Mouse (Mus musculus) retina, postnatal 1 day (tissue): ENCODE data around the gene Bcl6b.

ENCODE experiments used
- DNase-seq: peaks from one replicate; pipeline ENCODE4 v3.0.0-alpha.2; 2012

Gene Bcl6b

GRCm38 (mm10) chr11:70232546-70232945 is 2.9 kb upstream of the Bcl6b start:
- peak; percentile 89 for DNase-seq

GRCm38 (mm10) chr11:70230239-70230727 is 685 bp upstream of the Bcl6b start:
- peak; percentile 90 for DNase-seq

DNA sequence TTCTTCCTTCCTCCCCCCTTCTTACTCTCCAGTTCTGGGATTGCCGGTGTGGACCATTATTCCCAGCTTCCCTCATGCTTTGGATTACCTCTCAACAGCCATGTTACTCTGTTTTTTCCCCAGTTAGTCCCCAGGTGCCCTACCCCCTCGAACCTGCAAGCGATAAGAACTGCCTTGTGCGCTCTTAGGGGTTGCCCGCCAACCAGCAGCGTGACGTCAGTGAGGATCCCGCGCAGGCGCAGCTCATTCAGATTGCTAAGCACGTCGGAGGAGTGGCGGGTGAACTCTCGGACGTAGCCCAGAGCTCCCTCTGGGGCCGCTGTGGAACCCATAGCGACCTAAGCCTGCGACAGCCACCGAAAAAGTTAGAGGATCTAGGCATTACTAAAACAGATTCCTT is 770 bp downstream of the Bcl6b start:
- peak; percentile 87 for DNase-seq

- no peak for DNase-seq
Measured at GRCm38 (mm10) chr11:70227661-70228245, 1.8 kb downstream of the Bcl6b start.

DNA sequence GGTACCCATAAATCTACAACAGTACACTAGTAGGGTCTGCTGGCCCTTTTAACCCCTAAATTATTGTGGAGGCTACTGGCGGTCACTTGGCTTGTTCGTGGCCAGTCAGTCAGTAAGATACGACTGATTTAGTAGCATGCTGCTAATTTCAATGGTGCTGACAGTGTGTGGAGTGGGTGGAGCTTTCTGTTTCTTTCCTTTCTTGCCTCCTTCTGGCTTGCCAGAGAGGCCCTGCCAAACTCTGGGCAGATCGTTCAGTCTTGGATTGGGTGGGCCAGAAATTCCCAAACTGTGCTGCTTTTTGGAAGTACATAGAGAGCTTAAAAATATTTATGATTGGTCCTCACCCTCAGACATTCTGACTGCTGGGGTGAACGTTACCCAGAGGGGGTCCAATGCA is 2.5 kb downstream of the Bcl6b start:
- DNase-seq, result no peak

DNA sequence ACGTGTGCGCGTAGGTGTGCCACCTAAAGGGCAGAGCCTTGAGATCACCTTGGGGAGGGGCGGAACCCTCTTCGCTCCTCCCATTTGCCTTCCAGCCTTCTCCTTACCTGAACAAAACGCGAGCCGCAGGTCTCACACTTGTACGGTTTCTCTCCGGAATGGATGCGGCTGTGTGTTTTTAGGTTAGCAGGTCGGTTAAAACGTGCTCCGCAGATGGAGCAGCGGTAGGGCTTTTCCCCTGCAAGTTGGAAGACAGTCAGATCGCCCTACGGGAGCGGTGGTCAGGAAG is 3.1 kb downstream of the Bcl6b start:
- peak; percentile 12 for DNase-seq

DNA sequence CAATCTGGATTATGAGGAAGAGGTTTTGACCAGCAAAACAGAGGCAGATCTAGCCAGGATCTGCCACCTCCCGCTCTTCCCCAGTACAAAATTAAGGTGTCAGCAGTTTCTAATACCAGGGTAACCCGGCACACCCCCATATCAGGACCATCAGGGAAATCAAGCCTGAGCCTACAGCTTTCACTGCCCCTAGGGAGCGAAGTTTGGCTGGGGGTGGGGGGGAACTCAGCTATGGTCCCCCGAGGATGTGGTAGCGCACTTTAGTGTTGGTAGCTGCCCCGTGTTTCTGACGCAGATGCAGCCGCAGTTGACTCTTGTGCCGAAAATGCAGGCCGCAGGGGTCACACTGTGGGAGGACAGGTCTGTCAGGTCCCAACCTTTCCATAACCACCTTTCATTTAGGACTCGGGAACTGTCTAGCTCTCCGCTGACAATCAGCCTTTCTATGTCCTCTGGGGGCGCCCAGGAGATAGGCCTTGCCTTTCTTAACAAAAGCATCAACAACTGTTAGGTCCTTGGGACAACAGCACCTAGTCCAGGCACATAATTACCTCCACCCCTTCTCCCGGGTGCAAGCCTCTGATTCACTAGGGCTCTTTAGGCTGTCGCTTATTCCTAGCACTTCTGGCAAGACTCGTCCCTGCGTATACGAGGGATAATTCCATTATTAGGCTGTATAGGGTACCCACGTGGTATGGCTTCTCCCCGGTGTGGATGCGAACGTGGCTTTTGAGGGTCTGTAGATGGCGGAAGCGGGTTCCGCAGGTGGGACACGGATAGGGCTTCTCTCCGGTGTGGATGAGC is 3.6 kb downstream of the Bcl6b start:
- DNase-seq, result peak; percentile 23

GRCm38 (mm10) chr11:70223724-70224123 is 5.9 kb downstream of the Bcl6b start:
- DNase-seq, result no peak

DNA sequence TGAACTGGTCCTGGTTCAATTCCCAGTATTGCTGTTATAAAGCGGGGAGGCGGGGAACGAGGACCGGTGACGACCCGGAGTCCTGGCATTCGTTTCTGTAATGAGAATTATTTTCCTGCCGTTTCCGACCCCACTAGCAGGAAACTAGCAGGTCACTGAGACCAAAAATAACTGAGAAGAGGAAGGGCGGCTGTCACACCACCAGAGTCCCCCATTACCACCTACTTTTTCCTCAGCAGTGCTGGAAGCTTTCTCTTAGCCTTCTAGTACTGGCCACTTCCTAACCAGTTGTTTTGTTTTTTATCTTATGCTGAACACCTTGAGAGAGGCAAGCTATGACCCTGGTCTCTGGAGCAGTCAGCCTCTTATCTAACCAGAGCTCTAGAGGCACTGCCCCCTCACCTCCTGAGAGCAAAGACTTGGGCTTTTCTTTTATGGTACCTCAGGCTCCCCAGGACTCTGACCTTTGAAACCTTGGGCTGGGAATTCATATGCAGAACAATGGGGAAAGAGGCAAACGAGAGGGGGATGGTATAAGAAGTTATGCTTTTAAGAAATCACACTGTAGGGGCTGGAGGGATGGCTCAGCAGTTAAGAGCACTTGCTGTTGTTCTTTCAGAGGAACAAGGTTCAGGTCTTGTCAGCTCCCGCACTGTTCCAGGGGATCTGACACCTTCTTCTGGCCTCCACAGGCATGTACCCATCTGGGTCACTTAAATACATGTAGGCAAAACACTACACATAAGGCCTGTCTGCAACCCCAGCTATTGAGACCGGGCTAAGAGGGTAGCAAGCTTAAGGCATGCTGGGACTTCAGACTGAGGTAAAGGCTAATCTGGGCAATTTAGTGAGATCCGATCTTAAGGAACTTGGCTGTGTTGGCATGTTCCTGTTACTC is 7.7 kb downstream of the Bcl6b start:
- no peak for DNase-seq

- DNase-seq, result peak; percentile 98
Measured at GRCm38 (mm10) chr11:70220731-70221602, 8.6 kb downstream of the Bcl6b start, which contains the start of gene Slc16a13. TSS of gene Slc16a13 (minus strand) at chr11:70221064.

GRCm38 (mm10) chr11:70220323-70220722 is 9.3 kb downstream of the Bcl6b start:
- no peak for DNase-seq

- no peak for DNase-seq
Measured at GRCm38 (mm10) chr11:70219873-70220272, 9.7 kb downstream of the Bcl6b start.

DNA sequence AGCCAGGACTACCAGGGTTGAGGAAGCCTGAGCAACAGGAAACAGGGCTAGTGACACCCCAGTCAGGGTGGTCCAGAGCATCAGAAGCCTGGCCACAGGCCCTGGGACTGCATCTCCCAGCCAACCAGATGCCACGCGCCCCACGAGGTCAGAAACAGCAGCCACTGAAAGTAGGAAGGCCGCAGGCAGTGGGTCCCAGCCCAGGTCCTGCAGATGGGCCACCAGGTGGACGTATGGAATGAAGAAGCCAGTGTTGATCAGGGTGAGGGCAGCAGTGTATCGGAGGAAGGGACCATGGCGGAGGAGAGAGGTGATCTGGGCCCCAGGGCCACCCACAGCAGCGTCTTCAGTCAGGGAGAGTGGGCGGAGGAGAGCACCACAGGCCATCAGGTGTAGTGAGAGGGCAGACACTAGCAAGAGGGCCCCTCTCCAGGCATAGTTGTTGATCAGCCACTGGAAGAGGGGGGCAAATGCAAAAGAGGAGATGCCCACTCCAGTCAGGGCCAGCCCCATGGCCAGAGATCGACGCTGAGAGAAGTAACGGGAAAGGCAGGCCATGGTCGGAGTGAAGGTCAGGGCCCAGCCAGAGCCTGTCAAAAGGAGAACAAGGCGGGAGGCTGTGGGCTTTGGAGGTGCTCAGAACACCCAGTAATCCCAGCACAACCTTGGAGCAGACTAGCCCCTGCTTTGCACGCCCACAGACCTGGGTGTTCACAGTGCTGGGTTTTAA is 10.7 kb downstream of the Bcl6b start:
- no peak for DNase-seq

DNA sequence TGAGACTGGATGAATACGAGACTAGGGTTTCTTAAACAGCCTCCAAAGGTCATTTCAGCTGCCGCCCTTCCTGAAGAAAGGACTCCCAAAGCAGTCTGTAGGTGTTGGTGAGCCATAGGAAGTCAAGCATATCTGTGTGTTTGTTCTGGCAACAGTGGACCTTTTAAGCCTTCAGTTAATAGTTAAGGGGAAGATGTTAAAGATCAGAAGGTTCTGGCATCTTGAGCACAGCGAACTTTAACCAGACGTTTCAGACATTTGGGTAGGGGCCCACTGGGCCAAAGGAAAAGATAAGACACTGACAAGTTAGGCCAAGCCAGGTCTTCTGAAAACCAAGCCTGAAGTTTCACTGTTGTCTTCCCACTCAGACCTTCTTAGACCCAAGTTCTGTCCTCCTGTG is 11.6 kb downstream of the Bcl6b start:
- DNase-seq, result no peak

GRCm38 (mm10) chr11:70216103-70216502 is 13.5 kb downstream of the Bcl6b start:
- DNase-seq, result no peak

- no peak for DNase-seq
Measured at GRCm38 (mm10) chr11:70215301-70215700, 14.3 kb downstream of the Bcl6b start.

GRCm38 (mm10) chr11:70214856-70215209 is 14.8 kb downstream of the Bcl6b start:
- DNase-seq, result no peak

DNA sequence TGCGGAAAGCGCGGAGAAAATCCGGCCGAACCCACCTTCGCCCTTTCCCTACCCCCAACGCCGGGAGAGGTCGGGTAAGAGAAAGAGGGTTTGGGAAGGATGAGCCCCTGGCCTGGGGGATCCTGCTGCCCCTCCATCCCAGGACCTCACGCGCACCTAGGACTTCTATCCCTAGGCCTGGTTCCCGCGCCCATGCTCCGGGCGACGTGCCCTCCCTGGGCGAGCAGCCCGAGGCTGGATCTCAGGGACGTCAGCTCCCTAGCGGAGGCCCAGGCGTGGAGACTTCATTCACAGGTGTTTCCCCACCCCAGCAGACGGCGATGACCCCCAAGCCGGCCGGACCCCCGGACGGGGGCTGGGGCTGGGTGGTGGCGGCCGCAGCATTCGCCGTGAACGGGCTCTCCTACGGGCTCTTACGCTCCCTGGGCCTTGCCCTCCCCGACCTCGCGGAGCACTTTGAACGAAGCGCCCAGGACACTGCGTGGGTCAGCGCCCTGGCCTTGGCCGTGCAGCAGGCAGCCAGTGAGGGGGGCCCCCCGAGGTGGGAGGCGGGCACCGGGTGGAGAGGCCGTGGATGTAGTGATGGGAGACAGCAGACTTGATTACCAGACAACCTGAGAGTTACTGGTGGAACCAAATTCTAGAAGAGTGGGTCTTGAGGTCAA is 15.3 kb downstream of the Bcl6b start:
- DNase-seq, result peak; percentile 30

DNA sequence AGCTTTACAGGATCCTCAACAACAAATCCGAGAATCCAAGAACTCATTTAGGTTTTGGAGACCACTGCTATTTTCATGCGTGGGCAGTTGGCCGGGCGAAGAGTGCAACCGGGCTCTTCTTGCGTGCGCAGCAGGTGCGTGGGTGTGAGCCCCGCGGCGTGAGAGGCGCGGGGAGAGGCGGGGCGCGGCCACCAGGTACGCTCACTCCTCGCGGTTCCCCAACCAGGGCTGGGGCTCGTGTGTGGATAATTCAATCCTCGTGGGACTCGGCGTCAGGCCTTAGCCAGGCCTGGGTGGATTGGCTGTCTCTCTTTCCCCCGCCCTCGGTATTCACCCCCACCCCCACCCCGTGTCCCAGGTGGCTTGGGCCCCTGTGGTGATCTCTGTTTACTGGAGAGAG is 15.9 kb downstream of the Bcl6b start:
- DNase-seq, result no peak

DNA sequence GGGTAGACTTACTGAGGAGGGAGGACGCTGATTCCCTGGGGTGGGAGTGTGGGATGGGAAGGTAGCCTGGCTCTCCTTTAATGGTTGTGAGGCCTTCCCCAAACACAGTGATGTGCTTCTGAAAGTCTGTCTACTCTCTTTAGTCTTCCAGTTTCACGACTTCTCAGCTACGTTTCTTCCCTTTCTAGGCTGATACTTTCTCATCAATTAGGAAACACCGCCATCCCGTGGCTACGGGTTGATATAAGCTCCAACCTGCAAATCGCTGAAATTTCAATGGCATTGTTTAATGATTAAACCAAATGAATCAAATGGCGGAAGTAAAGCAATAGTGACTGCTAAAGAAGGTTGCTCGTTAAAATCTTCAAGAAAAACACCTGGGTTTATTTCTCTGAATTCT is 16.7 kb downstream of the Bcl6b start:
- DNase-seq, result peak; percentile 74

- no peak for DNase-seq
Measured at GRCm38 (mm10) chr11:70212423-70212822, 17.2 kb downstream of the Bcl6b start, which contains the start of gene Slc16a11. TSS of gene Slc16a11 (plus strand) at chr11:70212752.
